Mouse (Mus musculus) liver, embryonic 12.5 days (tissue): ENCODE measurements around the gene Cd19. TPM values are rescaled to one million over a fixed set of nuclear protein-coding genes. Genes with fewer than 3 reads are reported as not detected.

Experiments
- ATAC-seq: fragments of 200-750 bp; cut with Nextera tagmentation; 2 replicates; pipeline ENCODE4 v1.8.0; 2017; ENCODE audit warnings: moderate number of reproducible peaks, mild to moderate bottlenecking, moderate library complexity
- H3K27ac ChIP-seq: fragments of 300-500 bp; sonication (generic); 2 replicates; pipeline ENCODE4 v1.5.1; 2016; ENCODE audit warnings: mild to moderate bottlenecking
- H3K27me3 ChIP-seq: fragments of 300-500 bp; sonication (generic); replicated peaks from 2 replicates; pipeline ENCODE4 v1.6.1; 2016; ENCODE audit warnings: mild to moderate bottlenecking, moderate library complexity
- H3K36me3 ChIP-seq: fragments of 300-500 bp; sonication (generic); 2 replicates; pipeline ENCODE4 v1.6.1; 2016; ENCODE audit warnings: mild to moderate bottlenecking, moderate library complexity
- H3K4me1 ChIP-seq: fragments of 300-500 bp; sonication (generic); 2 replicates; pipeline ENCODE4 v1.6.1; 2016
- H3K4me2 ChIP-seq: fragments of 300-500 bp; sonication (generic); 2 replicates; pipeline ENCODE4 v1.6.1; 2016; ENCODE audit warnings: mild to moderate bottlenecking, moderate library complexity
- H3K4me3 ChIP-seq: fragments of 300-500 bp; sonication (generic); 2 replicates; pipeline ENCODE4 v1.5.1; 2016; ENCODE audit warnings: mild to moderate bottlenecking, moderate library complexity
- H3K9ac ChIP-seq: fragments of 300-500 bp; sonication (generic); 2 replicates; pipeline ENCODE4 v1.6.1; 2016; ENCODE audit warnings: mild to moderate bottlenecking, moderate library complexity
- H3K9me3 ChIP-seq: fragments of 300-500 bp; sonication (generic); replicated peaks from 2 replicates; pipeline ENCODE4 v1.6.1; 2016; ENCODE audit warnings: mild to moderate bottlenecking, moderate library complexity
- WGBS: fragments of 180-500 bp; shearing (Covaris S2); methylation state at CpG from one replicate; pipeline ENCODE4 v1.1.7; 2016; ENCODE audit not compliant: insufficient replicate concordance; 5-methylcytosine and 5-hydroxymethylcytosine counted together
- microRNA-seq: library from miRNA; unstranded; fragments of <30 nt; microRNA quantifications from one replicate; pipeline ENCODE4, GENCODE M21; 2017
- polyA plus RNA-seq: library from polyadenylated mRNA; unstranded; fragments of >200 nt; fragmentation: Nextera tagmentation; extraction: Ambion mirVana; gene quantifications from 2 replicates; pipeline ENCODE4 v1.2.1, GENCODE M21; 2016

The Cd19 gene
- polyA plus RNA-seq, 1 experiment from 2014 or later, result not detected

- 65% methylated on average over 6 of the region's 6 CpGs for WGBS
- ATAC-seq, result no peak
Observed at GRCm38 (mm10) chr7:126374526-126374925, 40.2 kb downstream of the Cd19 start.

DNA sequence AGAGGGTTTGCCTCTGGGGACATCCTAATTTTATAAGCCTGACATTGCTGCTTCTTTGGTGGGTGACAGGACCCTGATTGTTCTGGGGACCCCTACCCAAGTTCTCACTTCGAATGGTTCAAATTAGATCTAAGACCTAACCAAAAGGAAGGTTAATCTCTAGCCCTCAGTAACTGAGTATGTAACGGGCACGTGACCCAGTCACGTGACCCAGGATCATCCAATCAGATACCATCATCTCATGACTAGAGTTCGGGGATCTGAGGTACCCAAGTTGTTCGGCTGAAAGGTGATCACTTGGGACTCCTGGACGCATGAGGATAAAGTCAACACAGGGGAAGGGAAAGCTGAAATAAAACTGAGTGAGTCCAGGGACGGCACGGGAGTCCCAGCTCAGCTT, 41.7 kb downstream of the Cd19 start:
- H3K27me3 ChIP-seq, result no peaks in the 10 kb centered on the region
- H3K9me3 ChIP-seq, result no peaks in the 10 kb centered on the region
- no peak overlapping the region for H3K9ac ChIP-seq
- no peak overlapping the region for H3K4me3 ChIP-seq
- WGBS, result 80% methylated on average over 9 of the region's 9 CpGs
- peaks cover 38% of the 10 kb centered on the region for H3K4me1 ChIP-seq
- peaks cover 64% of the 10 kb centered on the region for H3K36me3 ChIP-seq
- no peak overlapping the region for H3K4me2 ChIP-seq
- H3K27ac ChIP-seq, result no peak overlapping the region
- no peak for ATAC-seq

More at GRCm38 (mm10) chr7:126374526-126374925, 40.2 kb downstream of the Cd19 start:
- Histone ChIP-seq H3K4me3 (no peak overlapping the region), H3K4me2 (no peak overlapping the region), H3K27ac (no peak overlapping the region), H3K27me3 (no peaks in the 10 kb centered on the region), H3K9me3 (no peaks in the 10 kb centered on the region), H3K9ac (no peak overlapping the region), H3K4me1 (peaks cover 41% of the 10 kb centered on the region), H3K36me3 (peaks cover 60% of the 10 kb centered on the region)

GRCm38 (mm10) chr7:126369393-126369792, 45.3 kb downstream of the Cd19 start, which contains the start of gene Lat:
Gene Lat (minus strand): TSS chr7:126369570.
- 28% methylated on average over 13 of the region's 13 CpGs for WGBS
- no peak within 1 kb of the TSS for H3K9ac ChIP-seq
- no peak within 1 kb of the TSS for H3K27ac ChIP-seq
- H3K4me1 ChIP-seq, result 0 out of 2 replicates have a peak, but pooled peaks cover 7% of the 10 kb centered on the region
- no peaks in the 10 kb centered on the region for H3K27me3 ChIP-seq
- peak within 1 kb of the TSS; percentile 28 for H3K4me3 ChIP-seq
- peak within 1 kb of the TSS; percentile 41 for H3K4me2 ChIP-seq
- peak; percentile 60 for ATAC-seq
- H3K36me3 ChIP-seq, result peaks cover 55% of the 10 kb centered on the region
- no peaks in the 10 kb centered on the region for H3K9me3 ChIP-seq

DNA sequence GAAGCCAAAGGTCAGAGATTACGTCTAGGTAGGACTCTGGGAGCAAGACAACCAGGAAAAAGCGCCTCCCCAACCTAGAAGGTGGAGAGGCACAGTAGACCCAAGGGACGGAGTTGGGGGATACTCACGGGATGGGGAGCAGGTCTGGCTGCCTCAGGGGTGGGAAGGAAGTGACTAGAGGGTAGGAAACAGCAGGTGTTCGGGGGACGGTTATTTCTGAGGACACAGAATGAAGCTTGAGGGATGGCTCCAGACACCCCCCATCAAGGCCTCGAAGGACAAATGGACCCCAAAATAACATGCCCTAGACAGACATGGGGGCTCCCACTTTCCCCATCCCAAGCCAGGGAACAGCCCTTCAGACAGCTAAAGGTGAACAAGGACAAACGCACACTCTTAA, 46.3 kb downstream of the Cd19 start:
- no peak for ATAC-seq
- Histone ChIP-seq H3K4me2 (peak overlapping the region; percentile 41), H3K27me3 (no peaks in the 10 kb centered on the region), H3K9ac (no peak overlapping the region), H3K9me3 (no peaks in the 10 kb centered on the region), H3K4me3 (peak overlapping the region; percentile 28; the same call in 1 of the 2 replicates), H3K36me3 (peaks cover 54% of the 10 kb centered on the region), H3K27ac (no peak overlapping the region), H3K4me1 (peaks cover 9% of the 10 kb centered on the region)
- WGBS, result 76% methylated on average over 8 of the region's 8 CpGs

DNA sequence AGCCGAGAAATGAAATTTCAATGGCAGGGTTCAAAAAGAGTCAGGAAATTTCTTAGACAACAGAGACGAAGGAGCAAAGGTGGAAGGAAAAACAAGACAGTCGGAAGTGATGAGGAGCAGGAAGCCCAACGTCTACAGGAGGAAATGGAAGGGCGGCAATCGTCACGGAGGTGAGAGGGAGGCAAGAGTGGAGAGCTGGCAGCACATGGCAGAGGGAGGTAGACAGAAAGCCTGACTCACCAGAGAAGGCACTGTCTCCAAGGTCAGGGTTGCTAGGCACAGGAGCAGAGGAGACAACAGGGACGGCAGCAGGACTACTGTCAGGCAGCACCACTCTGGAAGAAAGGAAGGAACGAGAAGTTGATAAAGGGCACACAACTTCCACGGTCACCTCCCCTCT, 47.1 kb downstream of the Cd19 start:
- 67% methylated on average over 10 of the region's 10 CpGs for WGBS
- Histone ChIP-seq H3K4me3 (no peak overlapping the region), H3K27ac (no peak overlapping the region), H3K4me1 (peaks cover 17% of the 10 kb centered on the region), H3K36me3 (peaks cover 47% of the 10 kb centered on the region), H3K4me2 (no peak overlapping the region), H3K27me3 (no peaks in the 10 kb centered on the region), H3K9me3 (no peaks in the 10 kb centered on the region), H3K9ac (no peak overlapping the region)
- ATAC-seq, result no peak

DNA sequence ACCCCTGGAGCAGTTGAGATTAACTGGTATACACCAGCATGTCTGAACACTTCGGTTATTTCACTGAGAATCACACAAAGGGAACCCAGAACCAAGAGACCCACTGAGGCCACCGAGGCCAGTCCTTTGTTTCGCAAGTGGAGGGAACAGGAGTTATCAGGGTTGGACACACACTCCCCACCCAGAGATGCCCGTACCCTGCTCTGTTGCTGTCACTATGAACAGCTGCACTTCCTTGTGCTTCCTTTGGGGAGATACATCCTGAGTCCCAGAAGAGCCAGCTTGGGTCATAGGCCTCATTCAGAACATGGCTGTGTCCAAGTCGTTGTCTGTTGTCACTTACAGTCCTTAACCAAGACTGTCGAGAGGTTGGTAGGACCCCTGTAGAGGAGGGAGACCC, 51.7 kb downstream of the Cd19 start:
- H3K4me3 ChIP-seq, result no peak overlapping the region
- H3K4me1 ChIP-seq, result peaks cover 15% of the 10 kb centered on the region
- no peak overlapping the region for H3K27ac ChIP-seq
- no peak overlapping the region for H3K9ac ChIP-seq
- no peaks in the 10 kb centered on the region for H3K27me3 ChIP-seq
- no peaks in the 10 kb centered on the region for H3K9me3 ChIP-seq
- H3K4me2 ChIP-seq, result no peak overlapping the region
- peak; percentile 59 for ATAC-seq
- peaks cover 13% of the 10 kb centered on the region; the same call in 1 of the 2 replicates for H3K36me3 ChIP-seq
- 38% methylated on average over 6 of the region's 6 CpGs for WGBS

DNA sequence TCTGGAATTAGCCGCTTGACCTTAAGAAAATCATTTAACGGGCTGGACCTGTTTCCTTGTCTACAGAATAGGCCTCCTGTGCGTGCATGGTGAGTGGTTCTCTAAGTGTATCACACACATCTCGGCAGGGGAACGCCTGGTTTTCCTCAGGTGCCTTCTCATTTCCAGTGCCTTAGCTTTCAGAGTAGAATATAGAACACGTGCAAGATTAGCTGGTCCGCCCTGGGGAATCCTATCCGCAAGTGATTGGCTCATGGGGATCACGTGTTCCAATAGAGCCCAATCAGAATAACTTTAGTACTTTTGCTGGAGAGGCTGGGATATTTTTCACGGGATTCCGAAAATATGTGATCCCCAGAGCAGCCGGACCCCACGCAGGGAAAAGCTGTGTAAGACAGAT, 55.6 kb downstream of the Cd19 start:
- H3K4me3 ChIP-seq, result no peak overlapping the region
- peaks cover 55% of the 10 kb centered on the region for H3K4me1 ChIP-seq
- H3K27ac ChIP-seq, result no peak overlapping the region
- H3K36me3 ChIP-seq, result peaks cover 7% of the 10 kb centered on the region; the same call in 1 of the 2 replicates
- H3K9ac ChIP-seq, result no peak overlapping the region
- no peaks in the 10 kb centered on the region for H3K9me3 ChIP-seq
- 60% methylated on average over 13 of the region's 13 CpGs for WGBS
- peak overlapping the region; percentile 14; the same call in 1 of the 2 replicates for H3K4me2 ChIP-seq
- no peak for ATAC-seq
- H3K27me3 ChIP-seq, result no peaks in the 10 kb centered on the region

Small RNA genes within 50 kb of the gene (microRNA-seq; reads per million reads assigned to microRNA genes)
- gene Mir7058, result not detected

Other genes with a start within 250 kb of the Cd19 start
- gene Xpo6, start 214.4 kb downstream of the Cd19 start, polyA plus RNA-seq, result 38.0 and 39.8 TPM in 2 replicates
- gene Sbk1, start 142.3 kb downstream of the Cd19 start, polyA plus RNA-seq, result 4.2 and 5.0 TPM in 2 replicates
- 14.5 and 15.6 TPM in 2 replicates for gene Lat, start 45.3 kb downstream of the Cd19 start, polyA plus RNA-seq
- gene Spns1, start 37.4 kb downstream of the Cd19 start, polyA plus RNA-seq, result 27.3 and 29.1 TPM in 2 replicates
- 3.6 and 3.7 TPM in 2 replicates for gene Nfatc2ip, start 18.2 kb downstream of the Cd19 start, polyA plus RNA-seq
- gene Rabep2, start 13.9 kb upstream of the Cd19 start, polyA plus RNA-seq, result 9.6 and 10.2 TPM in 2 replicates
- gene Atp2a1, start 48.2 kb upstream of the Cd19 start, polyA plus RNA-seq, result 0.17 and 1.5 TPM in 2 replicates
- gene Sh2b1, start 60.5 kb upstream of the Cd19 start, polyA plus RNA-seq, result 17.0 and 17.5 TPM in 2 replicates
- 120 and 129 TPM in 2 replicates for gene Tufm, start 72.5 kb upstream of the Cd19 start, polyA plus RNA-seq
- gene Atxn2l, start 88.5 kb upstream of the Cd19 start, polyA plus RNA-seq, result 48.7 and 49.4 TPM in 2 replicates
- gene Eif3c, start 151.5 kb upstream of the Cd19 start, polyA plus RNA-seq, result 157 and 164 TPM in 2 replicates
- 0.77 and 1.1 TPM in 2 replicates for gene Apobr, start 170.1 kb upstream of the Cd19 start, polyA plus RNA-seq
- 12.5 TPM in 2 replicates for gene Cln3, start 170.9 kb upstream of the Cd19 start, polyA plus RNA-seq
- not detected in 2 replicates for gene Il27, start 180.1 kb upstream of the Cd19 start, polyA plus RNA-seq
- 3.2 and 3.7 TPM in 2 replicates for gene Nupr1, start 216.0 kb upstream of the Cd19 start, polyA plus RNA-seq
- gene Sgf29, start 234.4 kb upstream of the Cd19 start, polyA plus RNA-seq, result 36.3 and 42.4 TPM in 2 replicates